Mouse (Mus musculus): ENCODE measurements around the gene Stk11ip.

Stk11ip gene

DNA sequence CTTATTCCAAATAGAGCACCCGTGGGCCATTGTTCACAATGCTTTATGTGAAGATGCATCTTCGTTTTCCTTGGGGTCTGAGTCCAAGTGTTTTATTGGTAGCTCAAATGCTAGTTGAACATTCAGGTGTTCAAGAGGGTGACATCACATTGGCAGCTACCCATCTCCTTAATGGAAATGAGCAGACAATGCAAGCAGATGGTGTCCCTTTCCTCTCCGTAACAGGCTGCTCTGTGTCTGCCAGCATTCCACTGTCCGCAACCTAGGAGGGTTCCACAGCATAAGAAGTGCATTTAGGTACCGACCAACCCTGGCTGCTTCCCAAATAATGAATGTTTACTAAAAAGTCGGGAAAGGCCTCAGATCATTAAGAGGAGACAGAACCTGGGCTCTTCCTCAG is 51.4 kb downstream of the Stk11ip start:
- DNase-seq (ENCODE audit: low spot score): no peak

DNA sequence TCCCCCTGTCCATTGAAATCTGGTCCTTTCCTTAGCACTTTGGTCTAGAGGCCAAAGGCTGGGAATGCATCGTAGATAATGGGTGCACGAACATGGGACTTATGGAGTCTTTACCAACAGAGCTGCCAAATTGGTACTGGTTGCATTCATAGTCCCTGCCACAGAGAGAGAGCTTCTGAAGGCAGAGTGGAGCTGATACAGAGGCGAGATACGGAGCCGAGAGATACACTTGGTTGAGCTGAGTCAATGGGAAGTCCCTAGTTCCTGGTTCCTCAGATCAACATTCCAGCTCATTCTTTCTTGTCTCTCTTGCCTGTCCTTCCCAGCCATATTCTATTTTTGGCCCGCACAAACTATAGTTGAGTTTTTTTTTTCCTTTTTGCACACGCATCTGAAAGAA is 52.4 kb downstream of the Stk11ip start:
- no peak for DNase-seq (ENCODE audit: low spot score)

DNA sequence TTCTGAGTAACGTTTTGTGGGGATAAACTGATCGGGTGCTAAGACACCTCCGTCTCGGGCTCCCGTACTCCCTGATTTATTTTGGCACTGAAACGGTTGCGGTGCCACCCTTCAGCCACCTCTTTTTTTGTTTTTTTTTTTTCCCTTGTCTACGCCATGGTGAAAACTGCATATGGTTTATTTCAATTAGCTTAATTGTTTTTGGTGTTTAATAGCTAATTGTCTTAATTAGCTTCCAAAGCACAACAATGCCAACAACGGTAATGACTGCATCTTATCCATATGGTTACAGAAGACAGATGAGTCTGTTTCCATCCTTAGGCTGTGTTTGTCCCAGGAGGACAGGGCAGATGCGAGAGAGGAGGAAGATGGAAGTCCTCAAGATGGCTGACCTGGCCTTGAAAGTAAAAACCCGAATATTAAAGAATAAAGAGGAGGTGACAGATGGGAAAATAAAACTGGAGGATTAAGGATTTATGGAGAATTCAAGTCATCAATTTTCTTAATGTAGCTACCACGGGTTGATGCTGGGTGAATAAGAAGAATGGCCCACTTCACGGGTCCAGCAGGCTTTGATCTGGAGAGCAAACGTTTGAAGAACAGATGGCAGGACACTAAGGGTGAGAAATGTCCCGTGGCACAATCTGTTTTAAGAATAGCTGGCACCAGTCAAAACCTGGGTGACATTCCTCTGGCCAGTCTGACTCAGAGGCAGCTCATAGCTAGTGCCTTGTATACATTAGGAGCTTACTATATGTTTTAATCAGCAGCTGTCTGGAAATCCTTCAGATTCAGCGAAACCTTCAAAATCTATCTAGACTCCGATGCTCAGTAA is 53.4 kb downstream of the Stk11ip start:
- no peak for DNase-seq (ENCODE audit: low spot score)

DNA sequence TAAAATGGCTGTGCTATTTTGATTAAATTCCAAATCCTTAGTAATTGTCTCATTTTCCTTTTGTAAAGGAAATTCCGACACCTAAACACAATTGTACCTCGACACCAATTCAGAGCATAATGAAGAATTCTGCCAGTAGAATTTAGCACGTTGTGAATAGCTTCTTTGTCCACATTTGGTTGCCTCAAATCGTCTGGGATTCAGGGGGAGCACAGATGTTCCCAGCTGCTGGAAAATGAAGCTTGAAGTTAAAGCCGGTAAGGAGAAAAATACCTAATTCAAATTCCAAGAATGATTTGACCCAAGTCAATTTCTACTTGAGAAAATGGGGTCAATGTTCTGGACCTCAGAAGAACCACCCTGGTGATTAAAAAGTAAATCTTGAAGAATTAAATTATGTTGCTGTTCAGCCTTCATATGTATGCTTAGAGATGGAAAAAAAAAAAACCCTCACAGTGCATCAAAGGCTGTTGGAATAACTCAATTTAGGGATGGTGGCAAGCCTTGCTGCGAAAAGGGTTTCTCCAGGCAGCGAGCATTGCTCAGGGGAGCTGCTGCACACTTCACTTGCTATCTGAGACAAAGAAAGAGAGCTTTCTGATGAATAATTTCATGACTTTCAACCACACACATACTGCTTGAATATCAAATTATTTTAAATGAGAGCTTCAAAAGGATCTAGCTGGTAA is 60.8 kb downstream of the Stk11ip start:
- no peak for DNase-seq (ENCODE audit: low spot score)

DNA sequence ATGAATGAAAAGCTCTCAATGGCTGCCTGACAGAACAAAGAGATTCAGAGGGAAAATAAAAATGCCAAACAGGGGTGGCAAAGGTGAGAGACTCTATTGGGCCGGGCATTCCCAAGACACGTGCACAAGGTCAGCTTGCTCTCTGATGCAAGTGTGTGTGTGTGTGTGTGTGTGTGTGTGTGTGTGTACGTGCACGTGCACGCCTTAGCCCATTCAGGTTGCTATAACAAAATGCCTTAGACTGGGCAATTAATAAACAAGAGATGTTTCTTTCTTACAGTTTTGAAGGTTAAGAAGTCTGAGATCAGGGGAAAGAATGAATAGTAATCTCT is 61.3 kb downstream of the Stk11ip start:
- no peak for DNase-seq (ENCODE audit: low spot score)

DNA sequence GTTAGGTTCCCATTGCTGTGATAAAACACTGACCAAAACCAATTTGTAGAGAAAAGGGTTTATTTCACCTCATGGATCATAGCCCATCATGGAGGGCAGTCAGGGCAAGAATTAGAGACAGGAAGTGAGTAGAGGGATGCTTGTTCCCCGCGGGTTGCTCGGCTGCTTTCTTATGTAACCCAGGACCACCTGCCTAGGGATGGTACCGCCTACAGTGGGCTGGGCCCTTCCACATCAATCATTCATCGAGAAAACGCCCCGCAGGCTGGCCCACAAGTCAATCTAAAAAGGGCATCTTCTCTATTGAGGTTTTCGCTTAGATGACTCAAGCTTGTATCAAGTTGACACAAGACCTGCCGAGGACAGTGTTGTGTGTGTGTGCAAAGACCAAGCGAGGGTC is 61.7 kb downstream of the Stk11ip start:
- no peak for DNase-seq (ENCODE audit: low spot score)

DNA sequence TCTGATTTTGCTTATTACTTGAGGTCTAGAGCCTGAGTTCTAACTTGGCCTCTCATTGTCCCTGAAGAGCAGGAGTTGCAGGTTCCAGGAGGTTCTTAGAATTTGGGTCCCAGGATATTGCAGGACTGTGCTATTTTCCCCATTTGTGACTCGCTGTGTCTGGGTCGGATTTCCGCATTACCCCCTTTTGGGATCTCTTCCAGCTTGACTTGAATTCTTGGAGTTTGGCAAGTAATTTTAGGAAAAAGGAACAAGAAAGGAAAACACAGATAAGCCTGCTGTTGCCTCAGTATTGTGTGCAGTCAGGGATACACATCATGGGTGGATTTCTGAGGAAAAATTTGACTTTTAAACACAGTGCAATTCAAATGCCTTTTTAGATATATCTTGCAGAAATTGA is 65.5 kb downstream of the Stk11ip start:
- DNase-seq (ENCODE audit: low spot score): no peak
